13 mouse cellular contexts compared by ENCODE assay signal in genomic region chr13:13463949-13464348, GRCm38 (mm10). TPM values are rescaled to one million over a fixed set of nuclear protein-coding genes. Genes with fewer than 3 reads are reported as not detected.
"Had no signal": no experiment of that assay in that cellular context is flagged by ENCODE, and none has a peak within 500 bp of the region (broad histone marks: within the 10 kb centered on the region; RNA-seq: fewer than 3 reads in every experiment).

No protein-coding gene starts in this region.

- H3K27me3 ChIP-seq: midbrain, embryonic 12.5 days; neural tube, embryonic 13.5 days; stomach, embryonic 15.5 days had no signal

- H3K4me1 ChIP-seq: limb, embryonic 10.5 days; midbrain, embryonic 12.5 days; stomach, embryonic 15.5 days had no signal

- ATAC-seq: midbrain, embryonic 16.5 days had no signal

- H3K4me2 ChIP-seq: lung, embryonic 14.5 days; midbrain, embryonic 12.5 days; neural tube, embryonic 13.5 days; stomach, embryonic 15.5 days had no signal

- H3K27ac ChIP-seq: left cerebral cortex, adult 2 months; limb, embryonic 10.5 days; midbrain, embryonic 12.5 days; neural tube, embryonic 13.5 days; stomach, embryonic 15.5 days had no signal

- H3K9ac ChIP-seq: lung, embryonic 14.5 days; midbrain, embryonic 12.5 days; neural tube, embryonic 13.5 days; stomach, embryonic 15.5 days had no signal

- H3K36me3 ChIP-seq: midbrain, embryonic 12.5 days; neural tube, embryonic 13.5 days had no signal

- H3K4me3 ChIP-seq: left cerebral cortex, adult 2 months; limb, embryonic 10.5 days; midbrain, embryonic 12.5 days; neural tube, embryonic 13.5 days; stomach, embryonic 15.5 days had no signal

- H3K9me3 ChIP-seq: limb, embryonic 10.5 days; midbrain, embryonic 12.5 days; neural tube, embryonic 13.5 days; stomach, embryonic 15.5 days had no signal

- DNase-seq: kidney, adult 18-20 months; kidney, postnatal 14 days; lung, embryonic 14.5 days; lung, postnatal 14 days; retina, postnatal 1 day; thymus, postnatal 36 days had no signal

RNA-seq across cellular contexts. Expression of gene Nid1, which starts 26.6 kb away (rescaled TPM):
- total RNA-seq: megakaryocyte-erythroid progenitor cell, adult 5-6 weeks had no signal
